Mouse (Mus musculus) lung, embryonic 15.5 days (tissue): ENCODE measurements around the gene Pomp. TPM values are rescaled to one million over a fixed set of nuclear protein-coding genes. Genes with fewer than 3 reads are reported as not detected.

Experiments
- ATAC-seq: fragments of 200-750 bp; cut with Nextera tagmentation; 2 replicates; pipeline ENCODE4 v1.8.0; 2017; ENCODE audit warnings: moderate number of reproducible peaks, borderline replicate concordance; ENCODE audit not compliant: low FRiP score, low TSS enrichment; ENCODE audit errors: extremely low read depth
- H3K27ac ChIP-seq: fragments of 300-500 bp; sonication (generic); 2 replicates; pipeline ENCODE4 v1.5.1; 2015; ENCODE audit warnings: moderate library complexity, mild to moderate bottlenecking, inconsistent platforms
- H3K27me3 ChIP-seq: fragments of 300-500 bp; sonication (generic); 2 replicates; pipeline ENCODE4 v1.6.1; 2015; ENCODE audit warnings: inconsistent platforms
- H3K36me3 ChIP-seq: fragments of 300-500 bp; sonication (generic); 2 replicates; pipeline ENCODE4 v1.6.1; 2015; ENCODE audit warnings: inconsistent platforms
- H3K4me1 ChIP-seq: fragments of 300-500 bp; sonication (generic); 2 replicates; pipeline ENCODE4 v1.6.1; 2015; ENCODE audit warnings: inconsistent platforms
- H3K4me2 ChIP-seq: fragments of 300-500 bp; sonication (generic); 2 replicates; pipeline ENCODE4 v1.6.1; 2015; ENCODE audit warnings: inconsistent platforms, mild to moderate bottlenecking, moderate library complexity
- H3K4me3 ChIP-seq: fragments of 300-500 bp; sonication (generic); 2 replicates; pipeline ENCODE4 v1.5.1; 2015; ENCODE audit warnings: mild to moderate bottlenecking, inconsistent platforms
- H3K9ac ChIP-seq: fragments of 300-500 bp; sonication (generic); 2 replicates; pipeline ENCODE4 v1.6.1; 2015; ENCODE audit warnings: inconsistent platforms
- H3K9me3 ChIP-seq: fragments of 300-500 bp; sonication (generic); 2 replicates; pipeline ENCODE4 v1.6.1; 2016; ENCODE audit warnings: inconsistent platforms
- WGBS: fragments of 180-500 bp; shearing (Covaris S2); methylation state at CpG from one replicate; pipeline ENCODE4 v1.1.7; 2015; 5-methylcytosine and 5-hydroxymethylcytosine counted together
- polyA plus RNA-seq: library from polyadenylated mRNA; unstranded; fragments of >200 nt; fragmentation: Nextera tagmentation; extraction: Ambion mirVana; gene quantifications from 2 replicates; pipeline ENCODE4 v1.2.1, GENCODE M21; 2015

Gene Pomp
- polyA plus RNA-seq, 1 experiment from 2014 or later: 487 TPM

DNA sequence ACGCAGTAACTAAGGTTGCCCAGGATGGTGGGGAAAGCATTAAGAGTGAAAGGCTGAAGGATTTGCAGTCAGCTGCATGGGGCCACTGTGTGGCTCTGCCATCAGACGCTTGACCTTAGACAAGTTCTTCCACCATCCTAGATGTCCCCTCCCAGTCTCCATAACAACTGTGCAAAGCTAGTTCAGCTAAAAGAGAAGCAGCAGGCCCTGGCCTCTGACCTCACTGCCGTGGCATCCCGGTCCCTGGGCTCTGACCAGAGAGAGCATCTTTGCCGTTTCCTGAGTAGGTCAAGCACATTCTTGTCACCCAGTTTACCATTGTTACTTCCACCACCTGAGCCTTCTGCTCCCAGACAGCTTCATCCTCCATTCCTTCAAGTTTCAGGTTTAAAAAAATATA is 33.7 kb upstream of the Pomp start:
- WGBS: 34% methylated on average over 5 of the region's 5 CpGs
- H3K4me2 ChIP-seq: no peak overlapping the region
- no peak for ATAC-seq
- H3K9ac ChIP-seq: no peak overlapping the region
- no peak overlapping the region for H3K4me3 ChIP-seq
- H3K36me3 ChIP-seq: no peaks in the 10 kb centered on the region
- peaks cover 17% of the 10 kb centered on the region for H3K4me1 ChIP-seq
- H3K27ac ChIP-seq: no peak overlapping the region
- no peaks in the 10 kb centered on the region for H3K27me3 ChIP-seq
- H3K9me3 ChIP-seq: no peaks in the 10 kb centered on the region

DNA sequence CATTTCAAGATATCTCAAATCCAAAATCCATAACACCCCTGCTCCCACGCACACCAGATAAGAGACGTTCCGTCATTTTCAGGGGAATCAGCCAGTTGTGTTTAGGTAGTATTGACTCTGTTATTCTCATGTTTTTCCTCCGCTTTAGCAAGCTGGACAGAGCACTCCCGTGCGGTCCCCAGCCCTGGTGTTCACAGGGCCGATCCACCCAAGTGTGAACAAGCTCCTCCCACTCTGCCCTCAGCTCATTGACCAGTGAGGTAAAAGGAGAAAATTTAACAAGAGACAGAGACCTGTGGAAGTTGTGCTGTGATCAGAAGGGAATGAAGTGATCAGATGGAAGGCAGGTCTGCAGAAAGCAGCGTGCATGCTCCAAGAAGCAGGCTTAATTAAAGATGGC is 31.4 kb upstream of the Pomp start:
- 79% methylated on average over 8 of the region's 8 CpGs for WGBS
- no peak for ATAC-seq
- Histone ChIP-seq H3K36me3 (no peaks in the 10 kb centered on the region), H3K27me3 (no peaks in the 10 kb centered on the region), H3K4me3 (no peak overlapping the region), H3K27ac (no peak overlapping the region), H3K9ac (no peak overlapping the region), H3K4me2 (no peak overlapping the region), H3K9me3 (no peaks in the 10 kb centered on the region), H3K4me1 (peaks cover 20% of the 10 kb centered on the region)

DNA sequence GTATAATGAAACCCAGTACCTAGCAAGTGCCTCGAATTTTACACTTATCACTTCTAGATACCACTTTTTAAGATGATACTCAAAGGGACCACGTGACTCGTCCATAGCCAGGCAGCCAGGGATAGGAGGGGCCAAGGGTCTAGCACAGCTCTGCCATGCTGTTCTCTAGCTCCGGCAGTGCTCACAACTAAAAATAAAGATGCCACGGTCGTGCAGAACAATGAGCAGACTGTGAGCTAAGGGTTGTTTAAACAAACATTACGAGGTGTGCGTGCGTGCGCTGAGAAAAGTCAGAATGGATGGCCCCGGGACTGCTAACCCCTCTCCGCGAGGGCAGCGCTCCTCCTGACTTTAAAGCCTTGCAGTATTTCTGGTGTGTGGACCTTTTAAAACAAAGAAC is 27.4 kb upstream of the Pomp start:
- peak; percentile 35; the same call in 1 of the 2 replicates for ATAC-seq
- Histone ChIP-seq H3K4me2 (peak overlapping the region; percentile 3; the same call in 1 of the 2 replicates), H3K36me3 (no peaks in the 10 kb centered on the region), H3K27ac (no peak overlapping the region), H3K27me3 (no peaks in the 10 kb centered on the region), H3K4me1 (0 out of 2 replicates have a peak, but pooled peaks cover 3% of the 10 kb centered on the region), H3K4me3 (no peak overlapping the region), H3K9ac (no peak overlapping the region), H3K9me3 (no peaks in the 10 kb centered on the region)
- WGBS: 8% methylated on average over 14 of the region's 14 CpGs

DNA sequence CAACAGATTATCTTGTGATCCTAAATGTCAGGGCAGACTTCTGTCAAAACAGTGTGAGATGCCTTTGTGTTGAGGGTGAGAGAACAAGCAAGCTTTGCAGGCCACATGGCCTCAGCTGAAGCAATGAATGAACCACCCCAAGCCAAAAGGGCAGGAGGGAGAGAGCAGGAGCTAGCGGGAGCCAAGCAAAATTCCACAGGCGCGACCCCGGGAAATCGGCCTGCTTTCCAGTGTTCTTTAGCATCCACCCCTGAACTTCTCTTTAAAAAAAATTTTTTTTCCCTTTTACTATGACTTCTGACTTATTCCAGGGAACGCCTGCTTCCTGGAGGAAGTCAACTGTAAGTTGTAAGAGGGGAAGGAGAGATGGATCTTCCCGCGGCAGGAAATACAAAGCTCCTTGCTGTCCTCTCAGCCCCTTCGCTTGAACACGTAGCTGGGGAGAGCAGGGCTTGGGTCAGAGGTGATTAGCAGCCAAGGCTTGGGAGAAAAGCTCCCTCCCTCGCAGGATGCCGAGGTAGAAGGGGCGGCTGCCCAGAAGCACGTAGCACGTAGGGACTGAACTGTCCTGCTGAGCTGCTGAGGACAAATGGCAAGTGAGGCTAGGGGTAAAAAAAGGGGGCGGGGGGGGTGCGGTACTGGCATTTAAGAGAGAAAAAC is 25.3 kb upstream of the Pomp start:
- no peaks in the 10 kb centered on the region for H3K36me3 ChIP-seq
- no peak overlapping the region for H3K9ac ChIP-seq
- no peak overlapping the region for H3K4me3 ChIP-seq
- no peak overlapping the region; the same call in 1 of the 2 replicates for H3K4me2 ChIP-seq
- no peaks in the 10 kb centered on the region for H3K27me3 ChIP-seq
- H3K27ac ChIP-seq: no peak overlapping the region
- no peaks in the 10 kb centered on the region for H3K9me3 ChIP-seq
- H3K4me1 ChIP-seq: 0 out of 2 replicates have a peak, but pooled peaks cover 3% of the 10 kb centered on the region
- 14% methylated on average over 17 of the region's 17 CpGs for WGBS
- ATAC-seq: no peak

DNA sequence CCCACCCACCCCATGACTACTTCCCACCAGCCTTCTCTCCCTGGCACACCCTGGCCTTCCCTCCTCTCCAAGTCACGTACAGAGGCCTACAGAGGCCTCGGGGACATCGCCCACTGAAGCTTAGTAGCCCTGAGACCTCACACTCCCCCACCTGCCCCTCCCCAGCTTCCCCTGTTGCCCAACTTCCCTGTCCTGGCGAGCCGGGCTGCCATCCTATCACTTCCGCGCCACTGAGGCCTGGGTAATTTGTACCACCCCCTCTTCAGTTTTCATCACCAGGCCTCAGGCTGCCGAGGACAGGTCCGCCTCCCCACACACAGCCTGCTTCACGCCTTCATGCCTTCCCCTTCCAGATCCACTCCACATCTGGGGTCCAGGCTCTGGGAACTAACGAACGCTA is 20.8 kb upstream of the Pomp start:
- no peak overlapping the region for H3K27ac ChIP-seq
- no peak overlapping the region for H3K4me3 ChIP-seq
- H3K36me3 ChIP-seq: no peaks in the 10 kb centered on the region
- no peaks in the 10 kb centered on the region for H3K27me3 ChIP-seq
- 79% methylated on average over 12 of the region's 12 CpGs for WGBS
- no peak for ATAC-seq
- no peaks in the 10 kb centered on the region for H3K9me3 ChIP-seq
- no peaks in the 10 kb centered on the region for H3K4me1 ChIP-seq
- no peak overlapping the region for H3K9ac ChIP-seq
- H3K4me2 ChIP-seq: no peak overlapping the region

DNA sequence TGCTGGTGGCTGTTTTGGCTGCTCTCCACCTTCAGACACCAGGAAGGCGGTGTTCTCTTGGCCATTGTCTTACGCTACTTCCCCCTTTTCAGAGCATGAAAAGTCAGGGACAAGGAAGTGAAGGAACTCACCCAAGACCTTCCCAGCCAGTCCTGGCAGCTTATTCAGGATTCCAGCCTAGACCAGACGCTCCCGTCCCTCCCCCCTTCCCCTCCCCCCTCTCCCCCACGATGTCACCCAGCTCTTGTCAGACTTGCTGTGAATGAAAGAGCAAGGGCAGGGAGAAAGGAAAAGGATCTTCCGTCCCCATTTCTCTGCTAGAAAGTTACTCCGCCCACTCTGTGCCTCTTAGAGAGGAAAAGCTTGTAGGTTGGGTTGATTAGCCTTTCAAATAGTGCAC is 16.9 kb upstream of the Pomp start:
- no peaks in the 10 kb centered on the region for H3K27me3 ChIP-seq
- H3K9me3 ChIP-seq: no peaks in the 10 kb centered on the region
- no peak overlapping the region for H3K9ac ChIP-seq
- no peak overlapping the region for H3K4me3 ChIP-seq
- H3K4me1 ChIP-seq: peaks cover 9% of the 10 kb centered on the region; the same call in 1 of the 2 replicates
- no peak overlapping the region for H3K27ac ChIP-seq
- H3K4me2 ChIP-seq: no peak overlapping the region
- no peaks in the 10 kb centered on the region for H3K36me3 ChIP-seq
- 65% methylated on average over 7 of the region's 7 CpGs for WGBS
- ATAC-seq: no peak

DNA sequence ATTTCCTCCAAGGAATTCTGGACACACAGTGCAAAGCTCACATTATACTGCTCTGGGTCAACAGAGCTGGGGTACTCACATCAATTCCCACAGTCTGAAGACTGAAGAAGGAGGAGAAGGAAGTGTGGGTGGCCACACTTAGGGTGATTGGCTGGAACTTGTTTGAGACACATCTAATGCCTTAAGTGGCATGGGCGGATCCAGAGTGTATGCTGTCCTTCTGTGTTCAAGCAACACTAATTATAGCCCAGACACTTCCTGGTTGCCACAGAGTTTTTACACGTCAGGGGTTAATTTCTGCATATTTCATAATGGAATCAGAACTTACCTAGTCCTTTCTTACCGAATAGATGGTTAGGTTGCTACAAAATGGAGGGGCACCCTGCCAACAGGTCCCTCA is 14.9 kb upstream of the Pomp start:
- Histone ChIP-seq H3K4me3 (no peak overlapping the region), H3K36me3 (no peaks in the 10 kb centered on the region), H3K4me1 (peaks cover 9% of the 10 kb centered on the region; the same call in 1 of the 2 replicates), H3K9ac (no peak overlapping the region), H3K4me2 (no peak overlapping the region), H3K27me3 (no peaks in the 10 kb centered on the region), H3K9me3 (no peaks in the 10 kb centered on the region), H3K27ac (no peak overlapping the region)
- no peak for ATAC-seq
- WGBS: 55% methylated on average over 3 of the region's 3 CpGs

DNA sequence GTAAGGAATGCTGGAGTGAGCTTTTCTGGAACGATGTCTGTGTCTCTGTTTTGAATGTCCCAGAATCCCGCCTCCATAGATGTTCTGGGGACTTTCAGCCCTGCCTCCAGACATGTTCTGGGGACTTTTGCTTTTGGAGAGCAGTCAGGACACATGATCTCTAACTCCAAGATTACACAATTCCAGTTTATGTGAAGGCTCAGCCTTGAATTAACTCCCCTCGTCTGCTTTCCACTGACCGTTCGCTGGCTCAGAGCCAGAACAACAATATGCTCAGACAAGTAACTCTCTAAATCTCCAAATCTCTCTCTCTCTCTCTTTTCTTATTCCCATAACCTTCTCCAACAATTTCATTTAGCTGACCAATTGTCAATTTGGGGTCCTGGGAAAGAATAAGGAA is 12.9 kb upstream of the Pomp start:
- Histone ChIP-seq H3K9ac (no peak overlapping the region), H3K4me2 (no peak overlapping the region), H3K27me3 (no peaks in the 10 kb centered on the region), H3K9me3 (no peaks in the 10 kb centered on the region), H3K27ac (no peak overlapping the region), H3K4me1 (peaks cover 9% of the 10 kb centered on the region; the same call in 1 of the 2 replicates), H3K4me3 (no peak overlapping the region), H3K36me3 (no peaks in the 10 kb centered on the region)
- ATAC-seq: no peak; the same call in 1 of the 2 replicates
- WGBS: 45% methylated on average over 5 of the region's 5 CpGs

DNA sequence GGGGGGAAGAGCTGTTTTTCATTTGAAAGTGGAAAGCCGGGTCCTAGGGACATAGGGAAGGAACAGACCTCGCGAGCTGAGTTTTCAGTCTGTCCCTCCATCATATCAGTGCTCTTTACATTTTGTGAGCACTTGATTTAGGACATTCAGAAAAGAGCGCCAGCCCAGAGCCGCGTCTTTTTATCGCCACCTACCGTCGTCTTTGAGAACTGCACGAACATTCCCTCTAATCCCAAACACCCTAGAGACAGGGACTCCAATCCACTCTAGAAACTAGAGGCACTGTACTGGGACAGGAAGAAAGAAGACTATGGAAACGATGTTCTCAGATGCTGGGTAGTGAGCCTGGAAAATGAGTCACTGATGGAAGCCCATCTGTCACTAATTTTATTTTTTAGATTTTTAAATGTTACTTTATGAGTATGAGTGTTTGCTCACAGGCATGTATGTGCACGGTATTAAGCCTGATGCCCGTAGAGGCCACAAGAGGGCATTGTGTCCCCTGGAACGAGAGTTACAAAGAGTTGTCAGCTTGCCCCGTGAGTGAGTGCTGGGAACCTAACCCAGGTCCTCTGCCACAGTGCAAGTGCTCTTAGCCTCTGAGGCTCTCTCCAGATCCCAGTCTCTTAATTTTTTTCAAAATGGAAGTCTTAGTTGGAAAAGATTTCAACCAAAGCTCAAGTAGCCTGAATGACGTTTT is 11.9 kb upstream of the Pomp start:
- H3K36me3 ChIP-seq: no peaks in the 10 kb centered on the region
- peak; percentile 55; the same call in 1 of the 2 replicates for ATAC-seq

DNA sequence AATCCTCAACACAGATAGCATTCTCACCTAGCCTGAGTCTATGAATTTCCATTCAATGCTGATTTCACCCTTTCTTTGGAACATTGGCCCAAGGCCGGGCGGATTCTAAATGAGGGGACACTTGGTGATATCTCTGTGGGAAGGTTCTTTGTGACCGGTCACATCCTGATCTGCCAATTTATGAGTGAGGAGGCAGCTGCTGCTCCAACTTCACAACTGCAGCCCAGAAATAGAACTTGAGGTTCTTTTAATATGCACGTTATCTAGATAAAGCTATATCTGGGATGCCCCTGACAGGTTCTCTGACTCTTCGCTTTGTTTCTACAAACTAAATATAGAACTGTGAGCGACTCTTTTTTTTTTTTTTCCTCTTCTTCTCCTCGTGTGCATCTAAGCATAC is 10.1 kb upstream of the Pomp start:
- WGBS: 56% methylated on average over 7 of the region's 7 CpGs

More for the DNA sequence above, 11.9 kb upstream of the Pomp start:
- peaks cover 9% of the 10 kb centered on the region; the same call in 1 of the 2 replicates for H3K4me1 ChIP-seq
- no peak overlapping the region for H3K27ac ChIP-seq
- H3K4me3 ChIP-seq: no peak overlapping the region
- no peaks in the 10 kb centered on the region for H3K27me3 ChIP-seq
- 22% methylated on average over 16 of the region's 16 CpGs for WGBS
- no peak overlapping the region for H3K9ac ChIP-seq
- peak overlapping the region; percentile 19; the same call in 1 of the 2 replicates for H3K4me2 ChIP-seq
- H3K9me3 ChIP-seq: no peaks in the 10 kb centered on the region

DNA sequence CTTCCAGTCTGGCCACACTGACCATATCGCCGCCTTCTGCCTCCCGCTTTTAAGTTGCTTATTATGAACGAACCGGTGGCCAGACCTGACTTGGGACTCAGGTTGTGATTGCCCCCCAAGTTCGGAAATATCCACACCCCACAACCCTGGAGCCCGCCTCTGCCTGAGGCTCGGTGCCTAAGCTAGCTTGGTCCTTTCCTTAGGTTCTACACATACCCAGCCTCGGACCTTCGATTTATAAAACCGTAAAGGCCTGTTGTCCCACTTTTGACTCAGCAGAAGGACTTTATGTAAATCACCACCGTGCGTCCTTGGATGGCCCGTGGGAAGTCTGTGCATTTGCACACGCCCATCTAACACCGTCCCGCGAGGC is 199 bp upstream of the Pomp start:
- Histone ChIP-seq H3K27ac (peak overlapping the region; percentile 77), H3K36me3 (peaks cover 25% of the 10 kb centered on the region), H3K27me3 (no peaks in the 10 kb centered on the region), H3K4me3 (peak overlapping the region; percentile 80), H3K9me3 (no peaks in the 10 kb centered on the region), H3K4me1 (peaks cover 19% of the 10 kb centered on the region), H3K4me2 (peak overlapping the region; percentile 79), H3K9ac (peak overlapping the region; percentile 74)
- ATAC-seq: no peak
- 1% methylated on average over 18 of the region's 18 CpGs for WGBS

More for the DNA sequence above, 10.1 kb upstream of the Pomp start:
- H3K4me2 ChIP-seq: no peak overlapping the region
- H3K4me3 ChIP-seq: no peak overlapping the region
- peaks cover 9% of the 10 kb centered on the region; the same call in 1 of the 2 replicates for H3K4me1 ChIP-seq
- H3K9me3 ChIP-seq: no peaks in the 10 kb centered on the region
- H3K36me3 ChIP-seq: no peaks in the 10 kb centered on the region
- no peak for ATAC-seq
- H3K27me3 ChIP-seq: no peaks in the 10 kb centered on the region
- no peak overlapping the region for H3K27ac ChIP-seq
- no peak overlapping the region for H3K9ac ChIP-seq

DNA sequence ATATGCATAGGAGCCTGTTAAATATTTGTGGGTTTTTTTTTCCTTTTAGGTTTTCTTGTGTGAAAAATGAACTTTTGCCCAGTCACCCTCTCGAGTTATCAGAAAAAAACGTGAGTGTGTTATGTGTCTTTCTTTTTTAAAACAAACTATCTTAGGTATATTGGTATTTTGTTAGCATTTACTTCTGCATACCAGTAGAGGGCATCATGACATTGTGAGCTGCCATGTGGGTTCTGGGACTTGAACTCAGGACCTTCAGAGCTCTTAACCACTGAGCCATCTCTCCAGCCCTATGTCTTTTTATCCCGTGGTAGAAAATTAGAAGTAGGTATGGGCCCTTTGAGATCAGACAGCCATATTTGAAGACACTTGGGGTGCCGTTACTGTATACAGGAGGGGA is 8.4 kb downstream of the Pomp start:
- ATAC-seq: no peak
- Histone ChIP-seq H3K9me3 (no peaks in the 10 kb centered on the region), H3K4me1 (no peaks in the 10 kb centered on the region; the same call in 1 of the 2 replicates), H3K27ac (no peak overlapping the region), H3K9ac (no peak overlapping the region), H3K27me3 (no peaks in the 10 kb centered on the region), H3K4me3 (no peak overlapping the region), H3K36me3 (peaks cover 87% of the 10 kb centered on the region), H3K4me2 (no peak overlapping the region)
- WGBS: 87% methylated on average over 4 of the region's 4 CpGs
